Mouse (Mus musculus): ENCODE measurements around the gene Col4a2.

The Col4a2 gene

DNA sequence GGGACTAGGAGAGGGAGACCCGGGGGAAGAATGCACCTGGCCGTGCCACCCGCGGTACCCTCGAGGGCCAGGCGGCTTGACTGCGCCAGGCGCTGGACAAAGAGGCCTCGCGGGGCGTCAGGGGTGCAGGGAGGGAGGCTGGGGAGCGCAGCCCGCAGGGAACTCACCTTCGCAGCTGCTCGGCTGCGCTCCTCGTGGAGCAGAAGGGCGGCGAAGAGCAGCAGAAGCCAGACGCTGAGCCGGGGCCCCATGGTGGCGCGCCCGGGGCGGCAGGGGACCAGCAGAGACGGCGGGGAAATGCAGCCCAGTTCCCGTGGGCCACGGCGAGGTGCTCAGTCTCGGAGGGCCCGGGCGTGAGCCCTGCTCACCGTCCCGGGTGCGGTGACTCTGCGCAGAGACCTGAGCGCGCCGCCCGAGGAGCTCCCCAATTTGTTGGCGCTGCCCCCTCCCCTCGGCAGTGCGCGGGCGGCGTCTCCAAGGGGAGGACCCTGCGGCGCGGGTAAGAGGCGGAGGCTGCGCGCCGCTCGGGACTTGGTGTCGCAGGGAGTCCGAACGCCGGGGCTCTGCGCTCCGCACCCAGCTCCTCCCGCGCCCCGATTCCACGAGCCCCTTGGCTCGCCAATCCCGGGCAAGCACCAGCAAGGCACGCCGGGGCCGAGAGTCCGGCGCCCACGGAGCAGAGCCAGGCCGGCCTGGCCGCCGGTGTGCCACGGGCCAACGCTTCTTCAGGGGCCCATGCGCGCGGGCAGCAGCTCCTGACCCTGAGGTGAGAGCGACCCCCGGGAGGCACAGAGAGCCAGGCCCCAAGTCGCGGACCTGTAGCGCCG, at the start of gene Col4a2, which contains the start of gene Col4a1:
Col4a2 (plus strand) TSS at position 457 of the 827 bp plus-strand sequence.
Col4a1 (minus strand) TSS at position 478 of the 827 bp plus-strand sequence.
- peak; percentile 91 for DNase-seq

DNA sequence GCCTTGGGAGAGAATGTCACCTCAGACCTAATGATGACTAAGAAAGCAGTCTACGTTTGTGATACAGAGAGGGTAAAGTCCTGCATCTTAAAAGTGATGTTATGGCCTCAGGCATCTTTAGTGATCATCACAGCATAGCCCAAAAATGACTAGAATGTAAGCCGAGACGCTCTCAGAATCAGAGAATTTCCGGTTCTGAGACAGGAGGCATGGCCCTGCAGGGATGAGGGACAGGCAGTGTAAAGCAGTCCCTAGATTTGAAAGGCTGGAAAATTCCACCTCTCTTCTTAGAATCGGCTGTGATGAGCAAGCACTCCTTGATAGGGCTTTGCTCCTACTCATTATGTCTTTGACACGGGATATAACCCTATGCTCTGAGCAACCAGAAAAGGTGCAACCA, 48.8 kb upstream of the Col4a2 start:
- DNase-seq = peak; percentile 46

DNA sequence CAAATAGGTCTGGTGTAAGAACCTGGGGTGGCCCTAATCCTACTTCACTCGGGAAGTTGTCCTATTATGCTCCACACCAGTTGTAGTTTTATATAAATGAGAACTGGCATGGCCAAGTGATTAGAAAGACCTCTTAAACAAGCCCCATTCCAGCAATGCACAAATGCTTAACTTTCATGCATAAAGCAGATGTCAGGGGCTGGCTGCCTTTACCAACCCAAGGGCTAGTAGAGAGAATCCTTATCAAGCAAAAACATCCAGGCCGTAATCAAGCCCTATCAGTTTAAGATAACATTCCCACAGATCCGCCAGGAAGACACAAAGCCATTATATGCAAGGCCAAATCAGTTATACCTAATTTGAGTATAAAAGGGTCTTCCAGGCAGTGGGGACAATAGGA, 46.6 kb upstream of the Col4a2 start:
- DNase-seq = no peak

DNA sequence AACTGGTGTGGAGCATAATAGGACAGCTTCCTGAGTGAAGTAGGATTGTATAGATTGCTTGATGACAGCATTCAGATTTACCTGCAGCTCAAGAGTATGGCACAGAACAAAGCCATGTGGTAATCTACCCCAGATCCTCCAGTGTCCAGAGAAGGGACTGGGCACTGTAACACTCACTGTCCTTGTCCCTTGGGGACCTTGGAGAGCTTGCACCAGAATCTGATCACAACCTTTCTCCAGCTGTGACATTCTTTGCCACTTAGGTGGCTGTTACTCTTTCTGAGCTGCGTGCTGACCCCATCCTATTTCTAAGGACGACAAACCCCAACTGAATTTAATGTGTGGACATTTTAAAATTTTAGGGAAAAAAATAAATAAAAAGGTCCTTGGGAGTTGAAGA, 46.1 kb upstream of the Col4a2 start:
- DNase-seq = no peak

DNA sequence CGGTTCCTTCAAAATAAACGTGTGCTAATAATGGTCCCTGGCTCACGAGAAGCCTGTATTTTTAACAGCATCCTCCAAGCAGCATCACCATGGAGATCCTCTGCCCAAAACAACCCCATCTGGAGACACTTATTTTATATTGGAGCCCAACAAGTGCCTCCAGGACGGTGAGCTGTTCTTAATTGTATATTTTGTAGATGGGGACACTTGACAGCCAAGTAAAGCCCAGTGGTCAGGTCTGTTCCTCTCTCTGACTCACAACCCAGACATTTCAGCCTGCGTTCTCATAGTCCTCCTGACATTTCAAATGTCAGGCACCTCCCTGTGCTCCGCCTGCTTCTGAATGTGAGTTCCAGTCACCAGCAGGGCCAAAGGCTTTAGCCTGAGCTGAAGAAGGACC, 43.9 kb upstream of the Col4a2 start:
- DNase-seq = no peak

DNA sequence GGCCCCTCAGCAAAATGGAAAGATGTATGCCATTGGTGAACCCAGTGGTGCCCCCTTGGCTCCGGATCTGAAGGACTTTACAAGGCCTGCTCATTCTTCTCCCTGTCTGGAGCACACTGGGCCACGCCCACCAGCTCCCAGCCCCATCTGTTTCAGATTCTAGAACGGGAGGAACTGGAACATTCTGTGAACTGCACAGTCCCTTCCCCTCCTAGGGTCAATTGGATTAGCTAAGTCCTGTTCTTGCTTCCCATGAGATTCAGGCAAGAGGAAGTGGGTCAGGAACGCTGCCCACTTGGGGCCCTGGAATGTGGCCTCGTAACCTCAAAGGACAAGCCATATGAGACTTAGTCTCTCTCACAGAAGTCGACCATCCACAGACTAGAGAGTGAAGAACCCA, 41.8 kb upstream of the Col4a2 start:
- peak; percentile 83 for DNase-seq

DNA sequence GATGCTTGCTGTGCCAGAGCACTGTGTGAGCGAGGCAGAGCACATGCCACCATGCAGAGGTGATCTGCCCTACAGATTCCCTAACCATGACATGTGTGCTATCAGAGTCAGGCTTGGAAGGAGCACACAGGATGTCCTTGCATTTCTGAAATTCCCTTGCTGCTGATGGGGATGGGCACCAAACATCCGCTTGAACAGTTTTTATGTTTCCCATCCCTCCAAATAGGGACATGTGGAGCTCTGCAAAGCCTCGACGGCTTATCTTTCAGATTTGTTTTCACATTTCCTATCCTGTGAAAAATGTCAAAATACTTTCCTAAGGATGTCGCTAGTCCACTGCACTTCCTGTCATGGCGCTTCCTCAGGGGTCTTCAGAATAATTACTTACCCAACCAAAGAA, 40.4 kb upstream of the Col4a2 start:
- peak; percentile 60 for DNase-seq

DNA sequence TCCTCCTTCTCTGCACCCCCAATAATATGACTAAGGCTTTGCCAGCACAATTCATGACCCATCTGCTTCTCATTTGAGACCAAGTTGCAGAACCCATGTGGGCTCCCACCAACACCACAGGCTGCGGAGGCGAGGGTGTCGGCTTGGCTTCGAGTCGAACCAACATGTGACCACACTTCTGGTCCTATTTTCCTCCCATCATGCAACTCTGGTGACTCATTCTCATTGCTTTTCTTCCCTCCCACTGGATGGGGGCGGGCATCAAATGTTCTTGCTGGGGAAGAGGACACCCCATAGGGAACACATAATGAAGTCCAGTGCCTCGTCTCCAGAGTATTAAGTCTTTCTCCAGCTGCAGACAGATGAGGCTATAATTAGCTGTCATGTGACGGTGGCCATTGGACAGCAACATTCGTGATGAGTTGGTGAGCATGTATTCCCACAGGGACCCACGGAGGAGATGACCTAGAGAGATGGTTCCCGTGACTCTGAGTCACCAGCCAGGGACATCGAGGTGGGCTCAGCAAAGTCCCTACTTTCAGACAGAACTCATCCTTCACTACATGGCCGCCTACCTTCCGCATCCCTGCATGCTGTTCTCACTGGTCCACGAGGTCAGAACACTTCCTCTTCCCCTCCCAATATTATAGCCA, 39.0 kb upstream of the Col4a2 start:
- no peak for DNase-seq

DNA sequence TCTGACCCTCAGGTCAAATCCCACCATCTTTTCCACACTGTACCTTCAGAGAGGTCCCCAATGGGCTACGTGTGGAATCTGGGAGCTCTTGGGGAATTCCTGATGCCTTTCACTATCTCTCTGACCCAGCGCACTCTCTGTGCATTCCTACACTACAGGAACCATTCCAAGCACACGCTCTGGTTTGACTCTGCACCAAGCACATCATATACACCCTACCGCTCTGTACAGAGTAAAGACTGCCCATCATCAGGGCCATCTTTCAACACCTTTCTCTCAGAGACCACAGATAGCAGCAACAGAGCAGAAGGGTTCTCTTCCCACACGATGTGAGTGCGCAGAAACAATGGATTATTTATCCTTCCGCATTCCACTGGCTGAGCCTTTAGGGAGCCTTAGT, 38.2 kb upstream of the Col4a2 start:
- DNase-seq = no peak

DNA sequence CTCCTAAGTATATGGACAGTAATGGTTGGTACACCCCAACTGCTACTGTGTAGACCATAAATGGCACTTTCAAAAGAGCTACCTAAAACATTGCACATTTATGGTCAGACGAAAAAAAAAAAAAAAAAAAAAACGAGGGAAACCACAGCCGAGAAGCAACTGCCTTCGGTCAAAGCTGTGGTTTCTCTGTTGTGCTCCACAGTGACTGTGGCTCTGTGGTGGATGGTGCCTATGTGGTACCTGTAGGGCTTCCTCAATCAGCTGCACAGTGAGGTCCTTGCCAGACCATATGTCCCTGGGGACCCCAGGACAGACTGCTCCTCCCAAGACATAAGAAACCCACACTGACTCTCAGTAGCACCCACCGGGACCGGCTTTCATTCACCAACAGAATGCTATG, 36.3 kb upstream of the Col4a2 start:
- DNase-seq = no peak

DNA sequence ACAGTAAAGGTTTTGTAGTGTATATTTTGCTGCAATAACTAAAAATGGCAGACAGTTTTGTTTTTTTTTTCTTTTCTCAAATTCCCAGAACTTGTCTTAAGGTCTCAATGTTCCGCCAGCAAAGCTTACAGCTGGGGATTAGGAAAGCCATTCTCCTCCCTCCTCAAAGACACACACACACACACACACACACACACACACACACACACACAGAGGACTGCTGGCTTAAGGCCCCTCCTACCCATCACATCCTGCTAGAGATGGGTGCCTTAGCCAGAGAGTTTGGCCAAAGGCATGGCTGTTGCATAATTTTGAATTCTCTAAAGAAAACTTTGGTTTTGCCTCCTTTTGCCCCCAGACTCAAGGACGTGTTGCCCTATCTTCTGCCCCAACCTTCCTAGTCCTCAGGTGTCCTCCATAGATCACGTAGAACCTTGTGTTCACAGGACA, 35.0 kb upstream of the Col4a2 start:
- DNase-seq = peak; percentile 59

DNA sequence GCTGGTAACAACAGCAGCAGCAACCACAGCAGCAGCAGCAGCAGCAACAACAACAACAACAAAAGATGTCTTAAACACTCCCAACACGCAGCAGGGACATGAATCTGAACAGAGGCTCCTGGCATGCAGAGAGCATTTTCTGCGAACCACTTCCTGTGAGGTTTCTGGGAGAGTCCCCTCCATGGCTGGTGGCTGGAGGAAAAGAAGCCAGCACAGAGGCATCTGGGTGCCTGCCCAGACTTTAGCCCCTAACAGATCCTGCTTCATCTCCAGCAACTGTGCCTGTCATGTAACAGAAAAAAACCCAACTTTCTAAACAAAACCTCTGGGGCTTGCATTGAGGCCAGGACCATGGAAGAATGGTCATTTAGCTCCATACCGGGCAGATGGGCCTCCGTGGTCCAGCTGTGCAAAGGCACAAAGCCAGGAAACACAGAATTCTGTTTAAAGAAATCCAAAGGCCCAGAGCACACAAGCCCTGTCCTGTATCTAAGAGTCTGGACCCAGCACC, 34.4 kb upstream of the Col4a2 start:
- DNase-seq = peak; percentile 77

DNA sequence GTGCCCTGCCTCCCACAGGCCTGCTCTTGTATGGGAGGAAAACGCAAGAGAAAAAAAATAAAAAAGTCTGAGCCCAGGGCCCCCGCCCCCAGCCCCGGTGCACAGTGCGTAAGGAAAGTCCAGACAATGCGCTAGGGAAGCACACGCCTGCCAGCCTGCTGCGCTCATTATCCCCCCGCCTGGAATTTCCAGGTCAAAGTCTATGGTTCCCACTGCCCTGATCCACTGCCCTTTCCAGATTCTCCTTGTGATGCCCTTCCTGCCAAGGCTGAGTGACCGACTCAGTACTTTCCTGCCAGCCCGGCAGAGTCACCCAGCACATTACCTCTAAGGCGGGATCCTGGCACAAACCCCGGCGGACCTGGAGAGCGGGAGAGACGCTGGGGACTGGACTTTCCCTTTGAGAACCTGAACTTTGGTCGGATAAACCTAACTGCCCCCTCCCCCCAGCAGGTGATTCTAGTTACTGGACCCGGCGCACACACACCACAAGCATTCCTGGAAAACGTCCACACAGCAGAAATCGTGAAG, 33.2 kb upstream of the Col4a2 start:
- DNase-seq = peak; percentile 90

DNA sequence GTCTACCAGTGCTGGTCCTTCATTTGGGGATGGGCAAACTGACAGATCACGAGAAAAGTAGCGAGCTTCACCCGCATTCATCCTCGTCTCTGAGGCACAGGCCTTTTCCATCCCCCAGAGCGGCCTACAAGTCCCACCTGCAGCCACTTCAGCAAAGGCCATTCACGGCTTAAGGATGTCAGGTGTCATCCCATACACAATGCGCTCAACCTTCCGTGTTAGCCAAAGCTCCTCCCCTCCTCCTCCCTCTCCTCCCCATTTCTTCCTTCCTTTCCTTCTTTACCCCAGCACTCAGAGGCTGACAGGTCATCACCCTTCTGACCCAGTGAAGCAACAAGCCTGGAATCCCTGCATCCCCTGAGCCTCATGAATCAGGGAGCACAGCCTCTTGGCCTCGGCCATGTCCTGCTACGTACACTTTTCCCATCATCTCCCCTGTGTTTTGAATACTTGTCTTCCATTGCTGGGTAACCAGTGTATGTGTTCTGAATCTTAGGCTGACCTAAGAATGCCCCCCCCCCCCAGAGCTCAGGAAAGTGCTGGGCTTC, 31.8 kb upstream of the Col4a2 start:
- DNase-seq = no peak

DNA sequence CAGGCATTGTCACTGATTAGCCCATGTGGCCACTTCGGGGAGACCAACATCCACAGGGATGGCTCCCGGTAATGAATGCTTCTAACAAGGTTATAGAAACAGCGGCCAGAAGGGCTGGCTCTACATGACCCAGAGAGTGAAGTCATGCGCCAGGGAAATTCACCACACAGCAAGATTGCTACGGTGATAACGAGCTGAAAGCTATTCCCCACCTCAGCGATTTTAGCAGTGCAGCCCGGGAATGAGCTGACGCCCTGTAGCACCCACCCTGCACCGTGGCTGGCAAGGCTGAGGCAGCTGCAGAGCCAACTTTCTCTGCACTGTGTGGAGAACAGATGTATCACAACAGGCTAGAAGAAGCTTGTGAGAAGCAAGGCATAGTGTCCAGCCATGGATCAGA, 30.5 kb upstream of the Col4a2 start:
- DNase-seq = peak; percentile 64

DNA sequence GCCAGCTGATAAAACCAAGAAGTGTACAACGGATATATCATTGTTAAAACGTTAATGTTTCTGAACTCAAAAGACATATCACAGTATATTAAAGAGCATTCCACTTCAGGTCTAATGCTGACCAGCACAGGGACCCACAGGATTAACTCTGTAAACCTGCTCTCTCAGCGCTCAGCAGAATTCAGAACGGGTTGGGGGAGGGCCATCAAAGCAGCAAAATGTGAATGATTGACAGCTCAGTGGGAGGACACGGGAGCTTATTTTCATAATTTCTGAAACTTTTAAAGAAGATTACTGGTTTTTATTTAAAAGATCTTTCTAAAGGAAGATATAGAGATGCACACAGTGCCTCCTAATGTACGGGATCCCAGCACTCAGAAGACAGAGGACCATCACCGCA, 29.9 kb upstream of the Col4a2 start:
- no peak for DNase-seq

DNA sequence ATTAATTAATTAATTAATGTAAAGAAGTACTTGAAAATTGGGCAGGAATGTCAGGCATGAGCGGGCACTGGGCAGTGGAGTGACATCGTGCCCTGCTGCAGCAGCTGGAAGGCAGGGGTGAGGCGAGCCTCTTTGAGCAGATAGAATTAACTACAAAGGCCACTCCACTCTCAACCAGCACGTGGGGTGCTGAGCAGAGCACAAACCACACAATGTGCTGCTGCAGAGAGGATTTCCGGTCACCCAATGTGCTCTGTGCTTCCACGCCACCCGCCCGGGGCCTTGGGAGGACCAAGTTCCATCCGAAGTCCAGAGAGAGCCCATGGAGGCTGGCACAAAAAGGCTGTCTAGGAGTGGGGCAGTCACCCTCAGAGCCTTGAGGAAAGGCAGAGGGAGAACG, 29.4 kb upstream of the Col4a2 start:
- DNase-seq = peak; percentile 78

DNA sequence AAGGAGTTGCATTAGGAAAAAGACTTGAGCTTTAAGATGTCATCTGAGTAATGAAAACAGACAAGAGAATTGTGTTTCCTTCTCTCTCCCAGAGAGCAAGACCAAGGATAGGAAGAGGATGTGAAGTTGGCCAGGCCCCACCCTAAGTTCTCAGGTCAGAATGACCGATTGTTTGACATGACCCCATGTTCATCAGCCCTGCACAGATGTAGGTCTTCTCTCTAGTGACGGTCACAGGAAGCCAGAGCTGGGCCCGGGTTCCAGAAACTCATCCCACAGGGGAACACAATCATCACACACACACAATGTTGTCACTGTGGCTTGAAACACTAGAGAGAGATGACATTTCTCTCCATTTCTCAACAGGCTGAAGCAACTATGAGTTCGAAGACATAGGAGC, 27.2 kb upstream of the Col4a2 start:
- DNase-seq = no peak

DNA sequence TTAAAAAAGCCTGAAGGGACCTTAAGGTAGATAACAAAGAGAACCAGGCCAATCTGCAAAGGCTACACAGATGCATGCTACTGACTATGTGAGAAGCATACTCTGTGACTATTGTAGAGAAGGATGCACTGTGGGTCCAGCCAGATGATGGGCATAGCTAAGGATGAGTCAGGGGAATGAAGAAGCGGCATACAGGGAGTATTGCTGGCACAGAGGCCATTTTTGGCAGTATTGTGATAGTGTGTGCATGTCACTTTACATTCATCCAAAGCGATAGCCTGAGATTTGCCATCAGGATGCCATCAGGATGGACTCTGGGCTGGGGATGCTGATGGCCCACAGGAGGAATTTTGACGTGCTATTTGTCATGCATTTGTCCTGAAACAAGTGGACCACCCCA, 25.5 kb upstream of the Col4a2 start:
- DNase-seq = no peak

DNA sequence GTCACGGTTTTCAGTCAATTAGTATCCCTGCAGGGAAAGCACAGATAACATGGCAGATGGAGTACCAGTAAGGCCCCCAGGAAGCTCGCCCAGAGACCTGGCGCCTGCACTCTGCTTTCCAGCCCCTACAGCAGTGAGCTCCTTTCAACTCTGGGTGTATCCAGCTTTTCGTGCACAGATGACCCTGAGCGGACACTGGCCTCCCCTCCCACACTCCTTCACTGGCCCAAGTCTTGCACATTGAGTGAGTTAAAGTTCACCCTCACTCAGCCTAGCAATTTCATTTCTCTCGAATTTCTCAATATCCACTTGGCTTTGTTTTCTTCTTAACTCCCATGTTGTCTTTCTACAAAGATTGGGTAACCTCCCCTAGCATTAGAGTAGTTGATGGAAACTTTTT, 24.3 kb upstream of the Col4a2 start:
- DNase-seq = no peak

DNA sequence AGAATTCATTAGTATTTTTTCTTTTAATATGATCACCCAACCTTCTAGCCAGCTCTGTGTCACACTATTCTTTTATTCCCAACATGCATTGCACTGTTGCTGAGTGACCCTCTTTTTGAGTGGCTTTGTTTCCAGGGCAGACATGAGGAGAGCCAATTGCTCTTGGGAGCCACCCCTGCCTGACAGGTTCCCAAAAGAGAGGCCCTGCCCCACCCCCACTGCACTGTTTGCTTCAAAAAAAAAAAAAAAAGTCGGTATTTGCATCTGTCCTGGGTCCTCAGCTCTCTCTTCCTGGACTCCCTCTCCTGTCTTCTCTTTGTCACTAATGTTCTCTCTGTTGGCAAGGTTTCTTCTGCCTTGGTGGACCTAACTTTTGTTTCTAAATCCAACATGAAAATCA, 22.1 kb upstream of the Col4a2 start:
- DNase-seq = no peak

DNA sequence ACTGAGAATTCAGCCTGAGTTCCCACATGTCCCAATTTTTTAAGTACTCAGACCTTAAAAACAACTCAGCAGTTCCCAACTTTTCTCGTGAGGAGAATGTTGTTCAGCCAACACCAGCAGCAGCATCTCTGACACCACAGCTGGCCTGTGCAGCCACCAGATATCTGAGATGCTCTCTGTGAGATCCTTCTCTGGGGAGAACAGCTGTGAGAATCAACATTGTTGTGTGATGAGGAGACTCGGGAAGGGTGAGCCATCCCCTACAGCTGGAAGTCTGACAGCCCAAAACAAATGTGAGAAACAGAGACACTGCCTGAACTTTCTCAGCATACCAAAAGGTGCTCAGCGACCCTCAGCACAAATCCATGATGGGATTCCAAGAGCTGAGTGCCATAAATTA, 20.0 kb upstream of the Col4a2 start:
- no peak for DNase-seq

DNA sequence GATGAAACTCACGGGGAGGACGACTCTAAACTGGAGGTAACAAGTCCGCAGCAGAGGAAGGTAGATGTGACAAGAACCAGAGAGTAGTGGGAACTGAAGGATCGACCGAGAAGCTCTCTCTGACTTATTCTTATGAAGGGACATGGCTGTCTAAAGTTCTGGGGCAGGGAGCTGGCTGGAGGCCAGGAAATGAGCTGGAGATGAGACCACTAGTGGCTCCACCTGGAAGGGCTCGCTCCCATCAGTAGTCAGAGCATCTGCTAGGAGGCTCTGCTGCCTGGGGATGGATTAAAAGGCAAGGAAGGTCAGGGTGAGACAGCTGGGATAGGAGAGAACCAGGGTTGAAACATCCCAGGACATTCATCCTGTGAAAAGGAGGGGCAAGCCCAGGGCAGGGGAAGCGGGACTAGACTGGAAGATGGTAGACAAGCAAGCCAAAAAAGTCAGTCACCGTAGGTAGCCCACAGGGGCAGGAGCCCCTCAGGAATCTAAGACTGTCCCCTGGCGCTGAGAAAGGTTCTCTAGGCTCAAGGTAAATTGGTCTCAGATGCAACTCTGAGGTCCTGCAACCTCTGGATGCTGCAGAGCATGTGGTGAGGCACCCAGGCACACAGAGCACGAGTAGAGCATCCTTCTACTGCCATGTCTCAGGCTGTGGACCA, 16.2 kb upstream of the Col4a2 start:
- no peak for DNase-seq
